ENCODE assay signal across 8 mouse cellular contexts in genomic region chr1:168709836-168710235, GRCm38 (mm10).
DNase-seq lines count a peak whose midpoint lies in the region; ATAC-seq and TF ChIP-seq lines count a peak whose summit lies in the region.

No protein-coding gene starts in this region.

- H3K9me3 ChIP-seq in heart, embryonic 13.5 days = no peaks in the 10 kb centered on the region
- no peaks in the 10 kb centered on the region for H3K9me3 ChIP-seq in lung, postnatal 0 days (ENCODE audit: low read length)
- no peaks in the 10 kb centered on the region for H3K9me3 ChIP-seq in intestine, postnatal 0 days (ENCODE audit: control insufficient read depth)
- H3K9me3 ChIP-seq in neural tube, embryonic 15.5 days (replicated peaks) = no peaks in the 10 kb centered on the region

- H3K27me3 ChIP-seq in heart, embryonic 13.5 days (replicated peaks) = no peaks in the 10 kb centered on the region
- H3K27me3 ChIP-seq in lung, postnatal 0 days (replicated peaks; ENCODE audit: insufficient read depth, low read length) = no peaks in the 10 kb centered on the region
- no peaks in the 10 kb centered on the region for H3K27me3 ChIP-seq in intestine, postnatal 0 days (replicated peaks; ENCODE audit: control insufficient read depth, insufficient read depth, low read length)
- no peaks in the 10 kb centered on the region for H3K27me3 ChIP-seq in neural tube, embryonic 15.5 days (replicated peaks)

- peak overlapping the region; percentile 63 for H3K4me2 ChIP-seq in heart, embryonic 13.5 days
- H3K4me2 ChIP-seq in lung, postnatal 0 days (replicated peaks; ENCODE audit: low read depth, low read length) = peak overlapping the region; percentile 41
- H3K4me2 ChIP-seq in intestine, postnatal 0 days (replicated peaks; ENCODE audit: low read depth) = peak overlapping the region; percentile 63
- peak overlapping the region; percentile 46 for H3K4me2 ChIP-seq in neural tube, embryonic 15.5 days

- H3K4me3 ChIP-seq in heart, embryonic 13.5 days = peak overlapping the region; percentile 29
- H3K4me3 ChIP-seq in lung, postnatal 0 days (ENCODE audit: low read depth, low read length) = no peak overlapping the region
- H3K4me3 ChIP-seq in intestine, postnatal 0 days (ENCODE audit: low read depth, low read length) = peak overlapping the region; percentile 28
- no peak overlapping the region for H3K4me3 ChIP-seq in neural tube, embryonic 15.5 days (replicated peaks)

- WGBS in heart, embryonic 13.5 days = 59% methylated on average over 2 of the region's 2 CpGs
- 46% methylated on average over 2 of the region's 2 CpGs for whole genome bisulfite sequencing in lung, postnatal 0 days
- 36% methylated on average over 2 of the region's 2 CpGs for WGBS in intestine, postnatal 0 days
- 73% methylated on average over 2 of the region's 2 CpGs for WGBS in neural tube, embryonic 15.5 days

- peak overlapping the region; percentile 48; the same call in 1 of the 2 replicates for H3K9ac ChIP-seq in heart, embryonic 13.5 days
- H3K9ac ChIP-seq in lung, postnatal 0 days (replicated peaks; ENCODE audit: low read depth) = no peak overlapping the region
- H3K9ac ChIP-seq in intestine, postnatal 0 days (ENCODE audit: low read depth, low read length) = no peak overlapping the region
- no peak overlapping the region for H3K9ac ChIP-seq in neural tube, embryonic 15.5 days (replicated peaks)

- no peak for TF ChIP-seq EP300 in lung, postnatal 0 days (IDR thresholded peaks at IDR 0.05)

- peaks cover 19% of the 10 kb centered on the region for H3K4me1 ChIP-seq in heart, embryonic 13.5 days
- peaks cover 4% of the 10 kb centered on the region; the same call in 1 of the 2 replicates for H3K4me1 ChIP-seq in lung, postnatal 0 days (ENCODE audit: insufficient read depth, low read depth, low read length)
- H3K4me1 ChIP-seq in intestine, postnatal 0 days (replicated peaks; ENCODE audit: control insufficient read depth, insufficient read depth, low read length) = no peaks in the 10 kb centered on the region
- peaks cover 18% of the 10 kb centered on the region for H3K4me1 ChIP-seq in neural tube, embryonic 15.5 days

- H3K36me3 ChIP-seq in heart, embryonic 13.5 days = no peaks in the 10 kb centered on the region
- no peaks in the 10 kb centered on the region for H3K36me3 ChIP-seq in lung, postnatal 0 days (ENCODE audit: insufficient read depth, low read length)
- no peaks in the 10 kb centered on the region for H3K36me3 ChIP-seq in intestine, postnatal 0 days (ENCODE audit: control insufficient read depth, insufficient read depth)
- no peaks in the 10 kb centered on the region for H3K36me3 ChIP-seq in neural tube, embryonic 15.5 days

- no peak for ATAC-seq in heart, embryonic 13.5 days (ENCODE audit: extremely low read depth, insufficient number of reproducible peaks, low FRiP score, low TSS enrichment)
- ATAC-seq in lung, postnatal 0 days = 0 out of 2 replicates have a peak, but pooled peaks have one; percentile 21
- no peak for ATAC-seq in intestine, postnatal 0 days
- no peak for ATAC-seq in neural tube, embryonic 15.5 days (ENCODE audit: low FRiP score)

- no peak for TF ChIP-seq CTCF in lung, postnatal 0 days (IDR thresholded peaks at IDR 0.05)
- TF ChIP-seq CTCF in intestine, postnatal 0 days (IDR thresholded peaks at IDR 0.05; ENCODE audit: low read depth) = no peak

- DNase-seq in heart, adult 9 months (ENCODE audit: low spot score in 2 of 2) = no peak
- peak; percentile 33 for DNase-seq in lung, postnatal 0 days (ENCODE audit: low spot score)
- no peak for DNase-seq in lung, postnatal 25 days (ENCODE audit: low spot score)
- no peak for DNase-seq in cerebellum, postnatal 14 days
- no peak for DNase-seq in thymus, postnatal 10 days (ENCODE audit: low spot score in 2 of 2)

- H3K27ac ChIP-seq in heart, embryonic 13.5 days (replicated peaks) = peak overlapping the region; percentile 96
- H3K27ac ChIP-seq in lung, postnatal 0 days (ENCODE audit: low read length) = no peak overlapping the region
- no peak overlapping the region for H3K27ac ChIP-seq in intestine, postnatal 0 days (ENCODE audit: low read depth, low read length)
- no peak overlapping the region for H3K27ac ChIP-seq in neural tube, embryonic 15.5 days (replicated peaks)

Comparison
In these comparisons a context has a peak if more than half of its experiments do, and no peak if none do; other contexts are left out.
1. H3K4me3 ChIP-seq: peak in heart, embryonic 13.5 days (single experiment) and intestine, postnatal 0 days (single experiment); none in lung, postnatal 0 days (single experiment) and neural tube, embryonic 15.5 days (single experiment).
2. Peak in every context shown above with its lines, with median percentiles within 50 percentile points of each other: H3K4me2 ChIP-seq.